Mouse (Mus musculus) adrenal gland, adult 8-10 months (tissue): ENCODE measurements at regions not wholly inside any gene's neighbourhood (a gene's known extent, or its start where the extent isn't known, plus 50 kb on each side); places are given as distances from the start of the nearest gene placed in this dataset.

Experiments
- DNase-seq: peaks from one replicate; pipeline ENCODE4 v3.0.0; 2022

GRCm38 (mm10) chr5:136619315-136620231 lies 52.3 kb upstream of the Cux1 start:
- no peak for DNase-seq

- no peak for DNase-seq
Observed at GRCm38 (mm10) chr5:136620234-136620633, 52.9 kb upstream of the Cux1 start.

GRCm38 (mm10) chr5:136621336-136622125 lies 54.2 kb upstream of the Cux1 start:
- DNase-seq = no peak

- DNase-seq = no peak
Observed at GRCm38 (mm10) chr5:136622152-136622551, 54.9 kb upstream of the Cux1 start.

DNA sequence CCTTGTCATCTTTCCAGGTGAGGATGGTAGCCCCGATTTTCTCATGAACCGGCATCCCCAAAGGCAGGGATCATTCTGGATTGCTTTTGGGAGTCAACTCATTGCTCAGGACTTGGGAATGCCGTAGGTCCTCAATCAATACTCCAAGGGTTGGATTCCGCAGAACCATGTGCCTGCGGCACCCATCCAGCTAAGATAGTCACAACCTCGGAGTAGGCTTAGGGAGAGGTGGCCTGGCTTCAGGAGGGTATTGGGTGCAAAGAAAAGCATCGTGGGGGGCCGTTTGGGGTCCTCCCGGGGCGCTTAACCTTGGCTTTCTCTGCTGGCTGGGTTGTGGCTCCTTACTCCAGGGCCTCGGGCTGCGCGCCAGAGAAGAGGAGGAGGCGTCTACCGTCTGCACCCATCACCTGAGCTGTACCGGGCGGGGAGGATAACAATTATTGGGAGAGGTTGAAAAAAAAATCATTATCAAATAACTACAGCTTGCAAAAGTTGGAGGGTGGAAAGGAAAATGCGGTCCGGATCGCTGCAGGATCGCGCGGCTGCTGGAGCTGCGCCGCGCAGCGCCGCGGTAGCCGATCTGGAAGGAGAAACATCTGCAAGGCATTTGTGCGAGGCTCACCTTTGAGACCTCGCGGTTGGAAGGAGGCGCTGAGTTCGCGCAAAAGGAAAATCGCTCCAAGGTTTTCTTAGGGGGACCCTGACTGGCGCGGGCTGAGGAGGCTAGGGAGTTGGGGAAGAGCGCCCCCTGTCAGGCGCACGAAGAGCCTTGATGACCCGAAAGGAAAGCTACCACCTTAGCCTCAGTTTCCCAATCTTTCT lies 55.6 kb upstream of the Cux1 start:
- peak; percentile 13 for DNase-seq

- no peak for DNase-seq
Observed at GRCm38 (mm10) chr5:136623791-136624190, 56.5 kb upstream of the Cux1 start.

- no peak for DNase-seq
Observed at GRCm38 (mm10) chr5:136625176-136625991, 58.1 kb upstream of the Cux1 start.

DNA sequence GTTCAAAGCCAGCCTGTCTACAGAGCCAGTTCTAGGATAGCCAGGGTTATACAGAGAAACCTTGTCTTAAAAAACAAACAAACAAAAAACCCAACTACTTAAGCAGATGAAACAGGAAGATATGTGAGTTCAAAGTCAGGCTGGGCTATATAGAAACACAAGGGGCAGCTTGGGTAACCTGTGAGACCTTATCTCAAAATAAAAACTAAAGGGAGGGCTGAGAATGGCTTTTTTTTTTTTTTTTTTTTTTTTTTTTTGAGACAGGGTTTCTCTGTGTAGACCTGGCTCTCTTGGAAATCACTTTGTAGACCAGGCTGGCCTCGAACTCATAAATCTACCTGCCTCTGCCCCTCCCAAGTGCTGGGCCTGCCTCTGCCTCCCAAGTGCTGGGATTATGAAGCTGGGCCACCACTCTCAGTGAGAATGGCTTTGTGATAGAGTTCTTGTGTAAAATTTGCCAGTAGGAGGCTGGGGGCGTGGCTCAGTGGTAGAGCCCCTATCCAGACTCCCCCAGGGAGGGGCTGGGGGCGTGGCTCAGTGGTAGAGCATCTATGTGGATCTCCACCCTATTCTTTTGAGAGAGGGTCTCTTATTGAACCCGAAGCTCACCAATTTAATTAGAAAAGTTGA lies 59.0 kb upstream of the Cux1 start:
- DNase-seq = no peak

- DNase-seq = no peak
Observed at GRCm38 (mm10) chr5:136626891-136627290, 59.6 kb upstream of the Cux1 start.

GRCm38 (mm10) chr5:136627671-136628292 lies 60.5 kb upstream of the Cux1 start:
- DNase-seq = peak; percentile 15

GRCm38 (mm10) chr5:136628502-136628901 lies 61.2 kb upstream of the Cux1 start:
- no peak for DNase-seq

- no peak for DNase-seq
Observed at GRCm38 (mm10) chr5:136632286-136632685, 60.7 kb upstream of the Myl10 start.

GRCm38 (mm10) chr5:136633901-136634300 lies 59.0 kb upstream of the Myl10 start:
- no peak for DNase-seq

GRCm38 (mm10) chr5:136635119-136635518 lies 57.8 kb upstream of the Myl10 start:
- no peak for DNase-seq

- DNase-seq = no peak
Observed at GRCm38 (mm10) chr5:136636476-136636875, 56.5 kb upstream of the Myl10 start.

DNA sequence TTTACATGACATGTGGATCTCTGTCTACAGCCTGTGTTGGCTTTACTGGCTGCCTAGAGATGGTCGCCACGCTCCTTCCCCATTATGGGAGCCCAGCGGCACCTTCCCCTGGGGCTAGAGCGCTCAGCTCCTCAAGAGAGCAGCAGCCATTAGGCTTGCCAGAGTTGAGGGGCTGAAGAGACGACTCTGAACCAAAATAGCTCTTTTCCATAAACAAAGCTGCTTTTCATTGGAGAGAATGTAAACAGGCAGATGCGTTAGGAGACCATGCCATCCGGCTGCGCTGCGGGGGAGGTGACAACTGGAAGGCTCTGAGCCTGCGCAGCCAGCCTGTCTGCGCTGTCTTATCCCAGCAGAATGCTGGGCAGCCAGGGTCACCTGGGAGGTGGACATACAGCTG lies 55.1 kb upstream of the Myl10 start:
- DNase-seq = no peak

DNA sequence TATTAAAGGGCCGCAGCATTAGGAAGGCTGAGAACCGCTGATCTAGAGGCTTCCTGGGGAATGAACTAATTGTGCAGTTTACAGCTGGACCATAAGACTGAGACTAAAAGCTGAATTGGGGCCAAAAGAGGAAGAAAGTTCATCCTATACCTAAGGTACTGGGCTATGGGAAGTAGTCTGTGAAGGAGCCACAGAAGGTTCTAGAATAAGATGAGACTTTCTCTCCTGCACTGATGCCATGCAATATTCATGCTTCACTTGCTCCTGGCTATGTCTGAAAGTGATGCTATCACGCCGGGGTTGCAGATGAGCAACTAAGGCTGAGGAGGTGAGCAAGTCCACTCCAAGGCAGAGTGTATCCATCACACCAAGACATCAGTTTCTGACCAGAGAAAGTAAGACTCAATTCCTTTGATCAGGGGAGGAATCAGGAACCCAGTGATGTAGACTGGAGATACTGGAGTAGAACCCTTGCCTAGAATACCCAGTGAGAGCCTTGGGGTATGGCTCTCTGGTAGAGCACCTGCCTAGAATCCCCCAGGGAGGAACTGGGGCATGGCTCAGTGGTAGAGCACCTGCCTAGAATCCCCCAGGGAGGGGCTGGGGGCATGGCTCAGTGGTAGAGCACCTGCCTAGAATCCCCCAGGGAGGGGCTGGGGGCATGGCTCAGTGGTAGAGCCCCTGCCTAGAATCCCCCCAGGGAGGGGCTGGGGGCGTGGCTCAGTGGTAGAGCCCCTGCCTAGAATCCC lies 51.9 kb upstream of the Myl10 start:
- no peak for DNase-seq

DNA sequence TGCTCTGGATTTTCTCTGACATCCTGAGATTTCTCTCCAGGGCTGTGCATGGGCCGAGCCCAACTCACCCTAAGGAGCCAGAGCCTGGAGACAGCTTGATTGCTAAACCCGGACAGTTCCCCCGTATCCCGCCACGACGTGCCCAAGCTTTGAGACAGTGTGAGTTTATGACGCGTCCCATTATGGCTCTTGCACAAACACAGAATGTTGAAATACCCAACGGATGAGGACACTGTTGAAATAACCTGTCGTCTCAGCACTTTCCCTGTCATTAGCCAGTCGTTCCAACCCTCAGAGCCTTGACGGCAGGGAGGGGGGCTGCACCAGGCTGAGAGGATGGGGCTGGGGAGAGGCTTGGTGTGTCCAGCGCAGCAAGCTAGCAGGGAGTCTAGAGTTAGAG lies 50.7 kb upstream of the Myl10 start:
- DNase-seq = no peak
